Mouse (Mus musculus): ENCODE measurements around the gene Shank3. TPM values are rescaled to one million over a fixed set of nuclear protein-coding genes. Genes with fewer than 3 reads are reported as not detected.

Gene Shank3
- polyA plus RNA-seq, 1 experiment from 2014 or later: 0.70 TPM

DNA sequence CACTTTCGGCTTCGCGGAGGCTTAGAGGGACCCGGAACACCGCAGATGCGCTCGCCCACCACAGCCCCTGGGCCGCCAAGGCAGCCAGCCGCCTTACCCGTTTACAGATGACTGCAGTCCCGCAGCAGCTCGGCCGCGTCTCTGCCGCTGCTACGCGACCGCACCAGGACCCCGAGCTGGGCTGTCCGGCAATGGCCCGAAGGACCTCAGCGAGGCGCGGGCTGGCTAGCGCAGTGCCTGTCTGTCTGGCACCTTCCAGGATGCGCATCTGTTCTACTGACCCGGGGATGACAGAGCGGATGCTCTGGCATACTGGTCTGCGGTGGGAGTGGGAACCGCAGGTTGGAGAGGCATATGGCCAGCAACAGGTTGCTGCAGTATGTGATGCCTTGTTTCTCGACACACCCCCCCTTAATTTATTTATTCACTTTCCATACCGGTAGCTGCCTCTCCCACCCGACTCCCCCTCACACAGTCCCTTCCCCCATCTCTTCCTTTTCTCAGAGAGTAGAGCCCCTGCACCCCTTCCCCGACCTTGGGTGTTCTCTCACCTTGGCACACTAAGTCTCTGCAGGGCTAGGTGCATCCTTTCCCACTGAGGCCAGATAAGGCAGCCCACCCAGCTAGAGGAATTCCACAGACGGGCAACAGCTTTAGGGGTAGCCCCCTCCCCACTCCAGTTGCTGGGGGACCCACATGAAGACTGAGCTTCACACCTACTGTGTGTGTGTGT is 92.5 kb downstream of the Shank3 start, which contains the start of gene Rabl2:
Gene Rabl2, minus strand, starts transcription at position 201 of the 733 bp plus-strand sequence.
- Histone ChIP-seq H3K4me1 (ENCODE audit: control insufficient read depth, insufficient read depth, low read length) (peaks cover 13% of the 10 kb centered on the region), H3K9ac (ENCODE audit: low read depth, low read length) (peak within 1 kb of the TSS; percentile 82), H3K9me3 (ENCODE audit: control insufficient read depth, low read length) (no peaks in the 10 kb centered on the region), H3K4me3 (ENCODE audit: low read length) (peak within 1 kb of the TSS; percentile 89), H3K4me2 (ENCODE audit: low read depth, low read length) (peak within 1 kb of the TSS; percentile 74), H3K27me3 (replicated peaks; ENCODE audit: control insufficient read depth, insufficient read depth, low read length) (no peaks in the 10 kb centered on the region), H3K36me3 (ENCODE audit: control insufficient read depth, insufficient read depth, low read length) (no peaks in the 10 kb centered on the region), H3K27ac (ENCODE audit: low read length) (0 out of 2 replicates have a peak within 1 kb of the TSS, but pooled peaks have one; percentile 16)
- under 1% methylated on average over 35 of the region's 35 CpGs for WGBS
- peak; percentile 98 for ATAC-seq

GRCm38 (mm10) chr15:89592548-89592947 is 93.1 kb downstream of the Shank3 start:
- H3K4me3 ChIP-seq (ENCODE audit: low read length): no peak overlapping the region
- 0 out of 2 replicates have a peak, but pooled peaks have one; percentile 9 for ATAC-seq

DNA sequence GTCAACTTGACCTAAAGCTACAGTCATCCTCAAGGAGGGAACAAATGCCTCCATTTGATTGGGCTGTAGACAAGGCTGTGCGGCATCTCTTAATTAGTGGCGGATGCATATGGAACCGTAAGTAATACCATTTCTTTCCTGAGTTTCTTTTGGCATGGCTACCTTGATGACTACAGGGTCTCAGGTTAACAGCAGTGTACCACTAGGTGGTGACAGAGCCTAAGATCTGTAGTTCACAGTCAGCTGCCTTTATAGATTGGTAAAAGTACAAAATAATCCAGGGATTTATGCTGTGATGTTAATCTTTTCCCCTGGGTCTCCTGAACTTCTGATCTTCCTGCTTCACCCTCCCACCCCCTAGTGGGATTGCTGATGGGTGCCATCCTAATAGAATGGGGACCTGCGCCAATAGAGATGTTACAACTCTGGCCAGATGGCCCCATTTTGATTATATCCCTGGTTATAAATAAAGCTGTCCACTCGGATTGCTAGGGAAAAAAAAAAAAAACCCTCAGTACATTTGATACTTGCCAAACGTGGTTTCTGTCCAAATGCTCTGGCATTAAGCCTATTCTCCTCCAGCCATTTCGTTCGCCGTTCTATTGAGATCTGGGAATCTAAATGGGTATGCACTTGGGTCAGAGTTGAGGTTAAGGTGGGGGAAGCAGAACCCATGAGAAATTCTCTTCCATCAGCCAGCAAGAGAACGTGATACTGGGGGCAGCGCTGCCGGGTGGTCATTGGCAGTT is 106.6 kb downstream of the Shank3 start:
- no peak overlapping the region for H3K4me3 ChIP-seq (ENCODE audit: low read length)
- H3K27me3 ChIP-seq (replicated peaks; ENCODE audit: control insufficient read depth, insufficient read depth, low read length): no peaks in the 10 kb centered on the region
- no peaks in the 10 kb centered on the region for H3K4me1 ChIP-seq (ENCODE audit: control insufficient read depth, insufficient read depth, low read length)
- no peak overlapping the region for H3K9ac ChIP-seq (ENCODE audit: low read depth, low read length)
- WGBS: 71% methylated on average over 12 of the region's 12 CpGs
- no peaks in the 10 kb centered on the region for H3K9me3 ChIP-seq (ENCODE audit: control insufficient read depth, low read length)
- no peak for ATAC-seq
- H3K36me3 ChIP-seq (ENCODE audit: control insufficient read depth, insufficient read depth, low read length): no peaks in the 10 kb centered on the region
- no peak overlapping the region for H3K4me2 ChIP-seq (ENCODE audit: low read depth, low read length)
- no peak overlapping the region for H3K27ac ChIP-seq (ENCODE audit: low read length)

More at GRCm38 (mm10) chr15:89592548-89592947, 93.1 kb downstream of the Shank3 start:
- Histone ChIP-seq H3K9ac (ENCODE audit: low read depth, low read length) (0 out of 2 replicates have a peak overlapping the region, but pooled peaks have one; percentile 82), H3K36me3 (ENCODE audit: control insufficient read depth, insufficient read depth, low read length) (no peaks in the 10 kb centered on the region), H3K4me2 (ENCODE audit: low read depth, low read length) (peak overlapping the region; percentile 74), H3K27me3 (replicated peaks; ENCODE audit: control insufficient read depth, insufficient read depth, low read length) (no peaks in the 10 kb centered on the region), H3K27ac (ENCODE audit: low read length) (no peak overlapping the region), H3K9me3 (ENCODE audit: control insufficient read depth, low read length) (no peaks in the 10 kb centered on the region), H3K4me1 (ENCODE audit: control insufficient read depth, insufficient read depth, low read length) (peaks cover 13% of the 10 kb centered on the region)
- WGBS: 48% methylated on average over 4 of the region's 4 CpGs

DNA sequence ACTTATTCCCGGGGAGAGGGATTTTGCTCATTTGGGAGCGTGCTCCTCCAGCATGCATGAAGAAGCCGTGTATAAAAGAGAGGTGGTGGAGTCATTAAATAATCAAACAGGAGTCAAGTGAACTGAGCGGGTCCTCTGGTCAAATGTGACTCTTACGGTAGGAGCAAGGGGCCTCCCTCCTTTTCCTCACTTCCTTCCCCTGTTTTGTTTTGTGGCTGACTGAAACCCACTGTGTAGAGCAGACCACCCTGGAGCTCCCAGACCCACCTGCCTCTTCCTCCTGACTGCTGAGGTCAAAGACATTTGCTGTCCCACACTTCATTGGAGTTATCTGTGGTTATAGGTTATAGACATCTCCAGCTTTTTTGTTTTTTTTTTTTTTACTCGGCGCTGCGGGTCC is 108.1 kb downstream of the Shank3 start:
- 83% methylated on average over 8 of the region's 8 CpGs for WGBS
- no peak for ATAC-seq

GRCm38 (mm10) chr15:89607888-89608287 is 108.5 kb downstream of the Shank3 start:
- no peak overlapping the region for H3K9ac ChIP-seq (ENCODE audit: low read depth, low read length)
- H3K4me2 ChIP-seq (ENCODE audit: low read depth, low read length): no peak overlapping the region
- ATAC-seq: no peak
- H3K9me3 ChIP-seq (ENCODE audit: control insufficient read depth, low read length): no peaks in the 10 kb centered on the region
- no peak overlapping the region for H3K4me3 ChIP-seq (ENCODE audit: low read length)
- H3K27ac ChIP-seq (ENCODE audit: low read length): no peak overlapping the region
- no peaks in the 10 kb centered on the region for H3K4me1 ChIP-seq (ENCODE audit: control insufficient read depth, insufficient read depth, low read length)
- no peaks in the 10 kb centered on the region for H3K27me3 ChIP-seq (replicated peaks; ENCODE audit: control insufficient read depth, insufficient read depth, low read length)
- no peaks in the 10 kb centered on the region for H3K36me3 ChIP-seq (ENCODE audit: control insufficient read depth, insufficient read depth, low read length)
- 77% methylated on average over 9 of the region's 9 CpGs for WGBS

More for the DNA sequence above, 108.1 kb downstream of the Shank3 start:
- Histone ChIP-seq H3K4me3 (ENCODE audit: low read length) (no peak overlapping the region), H3K27ac (ENCODE audit: low read length) (no peak overlapping the region), H3K9ac (ENCODE audit: low read depth, low read length) (no peak overlapping the region), H3K4me2 (ENCODE audit: low read depth, low read length) (no peak overlapping the region), H3K27me3 (replicated peaks; ENCODE audit: control insufficient read depth, insufficient read depth, low read length) (no peaks in the 10 kb centered on the region), H3K36me3 (ENCODE audit: control insufficient read depth, insufficient read depth, low read length) (no peaks in the 10 kb centered on the region), H3K4me1 (ENCODE audit: control insufficient read depth, insufficient read depth, low read length) (no peaks in the 10 kb centered on the region), H3K9me3 (ENCODE audit: control insufficient read depth, low read length) (no peaks in the 10 kb centered on the region)

Other genes starting within 250 kb of the Shank3 start
- gene Sbf1, start 184.3 kb upstream of the Shank3 start, polyA plus RNA-seq (2015; fragmentation: Nextera tagmentation; extraction: Ambion mirVana): 32.0 and 33.4 TPM in 2 replicates
- gene Adm2, start 176.9 kb upstream of the Shank3 start, polyA plus RNA-seq (2015; fragmentation: Nextera tagmentation; extraction: Ambion mirVana): 1.5 and 2.0 TPM in 2 replicates
- gene Miox, start 165.2 kb upstream of the Shank3 start, polyA plus RNA-seq (2015; fragmentation: Nextera tagmentation; extraction: Ambion mirVana): 0.46 TPM in 1 of 2 replicates, not detected in the other
- 55.8 and 56.3 TPM in 2 replicates for gene Lmf2, start 144.0 kb upstream of the Shank3 start, polyA plus RNA-seq (2015; fragmentation: Nextera tagmentation; extraction: Ambion mirVana)
- 123 and 128 TPM in 2 replicates for gene Ncaph2, start 143.9 kb upstream of the Shank3 start, polyA plus RNA-seq (2015; fragmentation: Nextera tagmentation; extraction: Ambion mirVana)
- gene Sco2, start 125.8 kb upstream of the Shank3 start, polyA plus RNA-seq (2015; fragmentation: Nextera tagmentation; extraction: Ambion mirVana): 15.9 and 19.1 TPM in 2 replicates
- gene Tymp, start 122.6 kb upstream of the Shank3 start, polyA plus RNA-seq (2015; fragmentation: Nextera tagmentation; extraction: Ambion mirVana): 1.3 and 2.2 TPM in 2 replicates
- 0.70 and 0.80 TPM in 2 replicates for gene Odf3b, start 120.3 kb upstream of the Shank3 start, polyA plus RNA-seq (2015; fragmentation: Nextera tagmentation; extraction: Ambion mirVana)
- not detected in 2 replicates for gene Klhdc7b, start 114.7 kb upstream of the Shank3 start, polyA plus RNA-seq (2015; fragmentation: Nextera tagmentation; extraction: Ambion mirVana)
- gene Syce3, start 89.1 kb upstream of the Shank3 start, polyA plus RNA-seq (2015; fragmentation: Nextera tagmentation; extraction: Ambion mirVana): 0.92 and 1.1 TPM in 2 replicates
- 0.49 and 0.72 TPM in 2 replicates for gene Cpt1b, start 73.8 kb upstream of the Shank3 start, polyA plus RNA-seq (2015; fragmentation: Nextera tagmentation; extraction: Ambion mirVana)
- gene C730034F03Rik, start 70.0 kb upstream of the Shank3 start, polyA plus RNA-seq (2015; fragmentation: Nextera tagmentation; extraction: Ambion mirVana): 2.6 and 3.2 TPM in 2 replicates
- gene Gm44502, start 69.9 kb upstream of the Shank3 start, polyA plus RNA-seq (2015; fragmentation: Nextera tagmentation; extraction: Ambion mirVana): not detected in 2 replicates
- gene Chkb, start 69.7 kb upstream of the Shank3 start, polyA plus RNA-seq (2015; fragmentation: Nextera tagmentation; extraction: Ambion mirVana): 63.7 and 67.0 TPM in 2 replicates
- gene Mapk8ip2, start 45.7 kb upstream of the Shank3 start, polyA plus RNA-seq (2015; fragmentation: Nextera tagmentation; extraction: Ambion mirVana): 3.4 and 3.6 TPM in 2 replicates
- 29.5 and 36.4 TPM in 2 replicates for gene Arsa, start 22.2 kb upstream of the Shank3 start, polyA plus RNA-seq (2015; fragmentation: Nextera tagmentation; extraction: Ambion mirVana)
- gene Acr, start 68.7 kb downstream of the Shank3 start, polyA plus RNA-seq (2015; fragmentation: Nextera tagmentation; extraction: Ambion mirVana): 0.11 and 0.13 TPM in 2 replicates
- 23.4 and 24.1 TPM in 2 replicates for gene Rabl2, start 92.3 kb downstream of the Shank3 start, polyA plus RNA-seq (2015; fragmentation: Nextera tagmentation; extraction: Ambion mirVana)

All from intestine, embryonic 16.5 days (tissue).